ENCODE assay signal across 8 mouse cellular contexts in the genomic region with DNA sequence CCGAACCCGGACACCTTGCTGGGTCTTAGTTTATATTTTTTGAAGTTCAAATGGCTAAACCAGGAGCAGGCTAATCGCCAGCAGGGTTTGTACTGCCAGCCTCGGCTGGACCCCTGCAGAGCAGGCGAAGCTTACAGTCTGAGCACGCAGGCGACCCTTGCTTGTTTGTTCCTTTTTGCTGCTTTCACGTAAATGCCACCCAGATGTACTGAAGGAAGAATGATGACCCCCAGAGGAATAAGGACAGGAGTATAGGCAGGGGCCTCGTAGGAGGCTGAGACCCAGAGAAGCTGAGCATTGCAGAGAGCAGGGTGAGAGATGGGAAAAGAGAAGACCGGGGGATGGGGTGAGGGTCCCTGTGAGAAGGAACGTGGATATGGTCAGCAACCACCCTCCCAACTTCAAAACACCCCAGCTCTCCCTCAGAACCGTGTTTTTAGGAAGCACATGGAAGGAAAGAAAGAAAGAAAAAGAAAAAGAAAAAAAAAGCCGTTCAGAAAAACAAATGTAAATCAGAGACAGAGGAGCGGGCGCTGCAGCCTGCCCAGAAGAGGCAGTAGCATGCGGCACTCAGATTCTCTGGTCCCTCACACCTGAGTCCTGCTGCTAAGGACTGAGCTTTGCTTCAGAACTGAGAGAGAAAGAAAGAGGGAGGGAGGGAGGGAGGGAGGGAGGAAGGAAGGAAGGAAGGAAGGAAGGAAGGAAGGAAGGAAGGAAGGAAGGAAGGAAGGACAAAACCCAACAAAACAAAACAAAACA. TPM values are rescaled to one million over a fixed set of nuclear protein-coding genes. Genes with fewer than 3 reads are reported as not detected.
DNase-seq lines count a peak whose midpoint lies in the region; ATAC-seq and TF ChIP-seq lines count a peak whose summit lies in the region.

No protein-coding gene starts in this region.

- H3ac ChIP-seq in myocyte (ENCODE audit: control insufficient read depth, insufficient read length), result no peak overlapping the region

- H3K4me3 ChIP-seq in layer of hippocampus, adult 2 months, result peak overlapping the region; percentile 50
- H3K4me3 ChIP-seq in embryonic facial prominence, embryonic 11.5 days (ENCODE audit: low read depth, low read length), result peak overlapping the region; percentile 30
- H3K4me3 ChIP-seq in hindbrain, embryonic 16.5 days (ENCODE audit: low read length), result peak overlapping the region; percentile 48
- H3K4me3 ChIP-seq in myocyte, result no peak overlapping the region

- H3K27me3 ChIP-seq in embryonic facial prominence, embryonic 11.5 days (ENCODE audit: control insufficient read depth, insufficient read depth, low read length), result no peaks in the 10 kb centered on the region
- no peaks in the 10 kb centered on the region for H3K27me3 ChIP-seq in hindbrain, embryonic 16.5 days (replicated peaks; ENCODE audit: control insufficient read depth, insufficient read depth, low read length)
- no peaks in the 10 kb centered on the region for H3K27me3 ChIP-seq in myocyte (ENCODE audit: control insufficient read depth, insufficient read depth, insufficient read length)

- peak overlapping the region; percentile 55 for H3K9ac ChIP-seq in embryonic facial prominence, embryonic 11.5 days (replicated peaks; ENCODE audit: low read length)
- H3K9ac ChIP-seq in hindbrain, embryonic 16.5 days (ENCODE audit: low read depth, low read length), result peak overlapping the region; percentile 74

- TF ChIP-seq POLR2A in myocyte (IDR thresholded peaks at IDR 0.05; ENCODE audit: insufficient read length, low read depth), result no peak

- peak overlapping the region; percentile 69 for H3K4me2 ChIP-seq in embryonic facial prominence, embryonic 11.5 days (ENCODE audit: low read depth, low read length)
- peak overlapping the region; percentile 95 for H3K4me2 ChIP-seq in hindbrain, embryonic 16.5 days (ENCODE audit: low read length)
- peak overlapping the region; percentile 90 for H3K4me2 ChIP-seq in myocyte (ENCODE audit: low read depth)

- DNase-seq in layer of hippocampus, adult 2 months (ENCODE audit: low spot score in 2 of 2), result no peak
- DNase-seq in layer of hippocampus, postnatal 36 days, result no peak
- peak; percentile 28 for DNase-seq in embryonic facial prominence, embryonic 11.5 days (ENCODE audit: low spot score)
- DNase-seq in adrenal gland, adult 18-20 months (ENCODE audit: low spot score in 2 of 2), result no peak
- no peak for DNase-seq in adrenal gland, postnatal 4 days (ENCODE audit: low spot score in 2 of 2)
- DNase-seq in T-cell, adult 2 months (ENCODE audit: low spot score), result no peak

- no peaks in the 10 kb centered on the region for H3K79me2 ChIP-seq in myocyte (ENCODE audit: control insufficient read depth, insufficient read depth)

- peak; percentile 35; the same call in 1 of the 2 replicates for ATAC-seq in embryonic facial prominence, embryonic 11.5 days (replicated peaks; ENCODE audit: insufficient number of reproducible peaks, low FRiP score, low TSS enrichment, low read depth)
- peak; percentile 84 for ATAC-seq in hindbrain, embryonic 16.5 days

- no peaks in the 10 kb centered on the region for H3K4me1 ChIP-seq in embryonic facial prominence, embryonic 11.5 days (ENCODE audit: control insufficient read depth, insufficient read depth, low read length)
- peaks cover 18% of the 10 kb centered on the region for H3K4me1 ChIP-seq in hindbrain, embryonic 16.5 days (ENCODE audit: control insufficient read depth, insufficient read depth, low read depth, low read length)

- 4% methylated on average over 16 of the region's 16 CpGs for WGBS in embryonic facial prominence, embryonic 11.5 days
- under 1% methylated on average over 16 of the region's 16 CpGs for WGBS in hindbrain, embryonic 16.5 days

- H3K9me3 ChIP-seq in embryonic facial prominence, embryonic 11.5 days (replicated peaks; ENCODE audit: control insufficient read depth, low read length), result no peaks in the 10 kb centered on the region
- no peaks in the 10 kb centered on the region for H3K9me3 ChIP-seq in hindbrain, embryonic 16.5 days (ENCODE audit: control insufficient read depth, low read length)

- no peaks in the 10 kb centered on the region for H3K36me3 ChIP-seq in embryonic facial prominence, embryonic 11.5 days (replicated peaks; ENCODE audit: control insufficient read depth, insufficient read depth, low read depth, low read length)
- no peaks in the 10 kb centered on the region for H3K36me3 ChIP-seq in hindbrain, embryonic 16.5 days (ENCODE audit: control insufficient read depth, insufficient read depth, low read length)
- no peaks in the 10 kb centered on the region for H3K36me3 ChIP-seq in myocyte (ENCODE audit: control insufficient read depth, insufficient read depth)

- no peak for TF ChIP-seq CTCF in layer of hippocampus, adult 2 months (conservative IDR thresholded peaks at IDR 0.05)

- peak overlapping the region; percentile 64 for H3K27ac ChIP-seq in layer of hippocampus, adult 2 months
- H3K27ac ChIP-seq in embryonic facial prominence, embryonic 11.5 days (replicated peaks; ENCODE audit: low read depth, low read length), result no peak overlapping the region
- H3K27ac ChIP-seq in hindbrain, embryonic 16.5 days (ENCODE audit: low read depth, low read length), result peak overlapping the region; percentile 67

TF ChIP-seq in myocyte, 11 proteins besides CTCF, POLR2A, EP300 and RAD21:
- TF ChIP-seq TCF12 (IDR thresholded peaks at IDR 0.05; ENCODE audit: insufficient read depth, poor library complexity, severe bottlenecking), result no peak
- TF ChIP-seq E2F4 (IDR thresholded peaks at IDR 0.05; ENCODE audit: insufficient read depth), result no peak
- TF ChIP-seq POLR2AphosphoS2 (IDR thresholded peaks at IDR 0.05; ENCODE audit: insufficient read length, low read depth), result no peak
- TF ChIP-seq CEBPB (IDR thresholded peaks at IDR 0.05; ENCODE audit: insufficient read depth, poor library complexity, severe bottlenecking), result no peak

RNA-seq across cellular contexts. Expression of a gene that starts 31.1 kb away (rescaled TPM):
- 10 to 100 TPM; 23.0 to 23.1 TPM for total RNA-seq in layer of hippocampus, adult 2 months (2021)
- 10 to 100 TPM; 22.1 to 22.7 TPM for total RNA-seq in layer of hippocampus, postnatal 36 days (2021)
- 0.08 TPM in 1 of 2 replicates, not detected in the other for polyA plus RNA-seq in embryonic facial prominence, embryonic 11.5 days (2014; fragmentation: Nextera tagmentation; extraction: Ambion mirVana)
- polyA plus RNA-seq in hindbrain, embryonic 16.5 days (2015; fragmentation: Nextera tagmentation; extraction: Ambion mirVana), result not detected in 2 replicates
- polyA plus RNA-seq in myocyte (2012; fragmentation: generic; extraction: Trizol), result not detected
- total RNA-seq in adrenal gland, adult 18-20 months (2021), result under 1 TPM; 0.07 to 0.13 TPM
- under 1 TPM; 0.20 to 0.28 TPM for total RNA-seq in adrenal gland, postnatal 4 days (2021)

Comparison
In these comparisons a context has a peak if more than half of its experiments do, and no peak if none do; other contexts are left out.
1. RNA of a gene that starts 31.1 kb away (total RNA-seq): 23.0 to 23.1 TPM in layer of hippocampus, adult 2 months and 22.1 to 22.7 TPM in layer of hippocampus, postnatal 36 days; 0.20 to 0.28 TPM in adrenal gland, postnatal 4 days and 0.07 to 0.13 TPM in adrenal gland, adult 18-20 months; every median in the first group is over 10 times any median in the second.
2. Peak in every context shown above with its lines, with median percentiles within 50 percentile points of each other: H3K4me2 ChIP-seq.